ENCODE assay signal across 15 mouse cellular contexts in the genomic region with DNA sequence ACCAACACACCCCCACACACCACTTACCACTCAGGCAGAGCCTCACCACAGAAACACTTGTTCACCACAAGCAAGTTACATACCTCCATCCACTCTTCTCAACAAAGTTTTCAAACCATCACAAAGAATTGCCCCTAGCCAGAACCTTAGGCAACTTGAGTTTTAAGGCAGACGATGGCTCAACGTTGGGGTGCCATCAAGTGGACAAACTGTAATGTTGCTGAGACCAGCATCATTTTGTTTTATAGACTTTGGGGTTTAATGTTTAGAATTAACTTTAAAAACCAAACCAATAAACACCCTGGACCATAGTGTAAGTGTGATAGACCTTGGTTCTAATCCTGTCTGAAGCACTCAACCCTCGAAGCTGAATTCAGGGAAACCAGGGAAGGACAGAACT. TPM values are rescaled to one million over a fixed set of nuclear protein-coding genes. Genes with fewer than 3 reads are reported as not detected.
DNase-seq lines count a peak whose midpoint lies in the region; ATAC-seq and TF ChIP-seq lines count a peak whose summit lies in the region.
"Had no signal": no experiment of that assay in that cellular context is flagged by ENCODE, and none has a peak within 500 bp of the region (broad histone marks: within the 10 kb centered on the region; RNA-seq: fewer than 3 reads in every experiment).

No protein-coding gene starts in this region.

- no peak overlapping the region for H3K27ac ChIP-seq in heart, postnatal 0 days (ENCODE audit: low read depth)
- no peak overlapping the region for H3K27ac ChIP-seq in liver, postnatal 0 days (ENCODE audit: low read depth)
- no peak overlapping the region for H3K27ac ChIP-seq in cortical plate, adult 2 months (ENCODE audit: insufficient read depth, low read length)
- H3K27ac ChIP-seq: forebrain, embryonic 10.5 days; limb, embryonic 15.5 days had no signal

- no peak overlapping the region for H3K4me3 ChIP-seq in heart, postnatal 0 days (ENCODE audit: low read depth, low read length)
- H3K4me3 ChIP-seq in liver, postnatal 0 days (ENCODE audit: low read depth, low read length): no peak overlapping the region
- no peak overlapping the region for H3K4me3 ChIP-seq in cortical plate, adult 2 months (ENCODE audit: insufficient read depth, low read length)
- H3K4me3 ChIP-seq: forebrain, embryonic 10.5 days; limb, embryonic 15.5 days; myocyte had no signal

- no peak for DNase-seq in heart, postnatal 0 days (ENCODE audit: low spot score)
- no peak for DNase-seq in heart, postnatal 4 days
- DNase-seq in liver, postnatal 0 days: no peak
- DNase-seq in liver (no peak), ES-CJ7 (ENCODE audit: low read depth, low spot score) (peak; percentile 10)
- no peak for DNase-seq in adrenal gland, adult 8-10 months
- DNase-seq: cerebellum, postnatal 36 days; heart, postnatal 14 days; kidney, adult 9 months had no signal

- TF ChIP-seq EP300 in heart, postnatal 0 days (IDR thresholded peaks at IDR 0.05; ENCODE audit: low read depth): no peak
- TF ChIP-seq EP300 in liver, postnatal 0 days (IDR thresholded peaks at IDR 0.05; ENCODE audit: low read depth): no peak

- peak; percentile 42 for TF ChIP-seq CTCF in heart, postnatal 0 days (IDR thresholded peaks at IDR 0.05; ENCODE audit: low read depth)
- peak; percentile 39 for TF ChIP-seq CTCF in liver, postnatal 0 days (IDR thresholded peaks at IDR 0.05; ENCODE audit: low read depth)
- peak; percentile 35; the same call in 1 of the 2 replicates for TF ChIP-seq CTCF in cortical plate, adult 2 months (IDR thresholded peaks at IDR 0.05; ENCODE audit: extremely low read depth, insufficient read depth, low read length)

- no peak for TF ChIP-seq POLR2A in cortical plate, adult 2 months (IDR thresholded peaks at IDR 0.05; ENCODE audit: extremely low read depth, insufficient read depth, low read length)

- WGBS in heart, postnatal 0 days: 73% methylated on average over 3 of the region's 3 CpGs
- 67% methylated on average over 3 of the region's 3 CpGs for WGBS in liver, postnatal 0 days (ENCODE audit: insufficient replicate concordance)

- H3K27me3 ChIP-seq in heart, postnatal 0 days (ENCODE audit: control insufficient read depth, insufficient read depth, low read length): no peaks in the 10 kb centered on the region
- H3K27me3 ChIP-seq in liver, postnatal 0 days (ENCODE audit: insufficient read depth, low read length): no peaks in the 10 kb centered on the region
- H3K27me3 ChIP-seq: limb, embryonic 15.5 days had no signal

- H3K4me2 ChIP-seq in heart, postnatal 0 days (ENCODE audit: low read depth, low read length): no peak overlapping the region
- H3K4me2 ChIP-seq in liver, postnatal 0 days (ENCODE audit: low read depth, low read length): no peak overlapping the region
- H3K4me2 ChIP-seq: limb, embryonic 15.5 days had no signal

- H3K4me1 ChIP-seq in heart, postnatal 0 days (ENCODE audit: control insufficient read depth, insufficient read depth): no peaks in the 10 kb centered on the region
- no peaks in the 10 kb centered on the region for H3K4me1 ChIP-seq in liver, postnatal 0 days (ENCODE audit: insufficient read depth)
- no peaks in the 10 kb centered on the region for H3K4me1 ChIP-seq in cortical plate, adult 2 months (ENCODE audit: control insufficient read depth, insufficient read depth, low read length)
- H3K4me1 ChIP-seq: forebrain, embryonic 10.5 days; limb, embryonic 15.5 days had no signal

- no peak overlapping the region for H3K9ac ChIP-seq in heart, postnatal 0 days (replicated peaks; ENCODE audit: low read depth, low read length)
- no peak overlapping the region for H3K9ac ChIP-seq in liver, postnatal 0 days (replicated peaks)
- H3K9ac ChIP-seq: limb, embryonic 15.5 days had no signal

- ATAC-seq in heart, postnatal 0 days (ENCODE audit: insufficient read depth, low read depth): no peak
- no peak for ATAC-seq in liver, postnatal 0 days
- no peak for ATAC-seq in granulocyte monocyte progenitor cell, adult 5-6 weeks (replicated peaks; ENCODE audit: poor library complexity, severe bottlenecking)
- ATAC-seq: hindbrain, embryonic 16.5 days had no signal

- no peaks in the 10 kb centered on the region; the same call in 1 of the 2 replicates for H3K9me3 ChIP-seq in heart, postnatal 0 days (replicated peaks; ENCODE audit: control insufficient read depth, low read length)
- H3K9me3 ChIP-seq in liver, postnatal 0 days (ENCODE audit: low read length): no peaks in the 10 kb centered on the region
- H3K9me3 ChIP-seq: forebrain, embryonic 10.5 days; limb, embryonic 15.5 days had no signal

- H3K36me3 ChIP-seq in heart, postnatal 0 days (replicated peaks; ENCODE audit: control insufficient read depth, insufficient read depth, low read length): peaks cover 11% of the 10 kb centered on the region
- H3K36me3 ChIP-seq in liver, postnatal 0 days (replicated peaks; ENCODE audit: insufficient read depth, low read length): peaks cover 20% of the 10 kb centered on the region
- H3K36me3 ChIP-seq: forebrain, embryonic 10.5 days had no signal

RNA-seq across cellular contexts. Expression of a gene that starts 19.4 kb away (rescaled TPM):
- 3.8 and 6.5 TPM in 2 replicates for total RNA-seq in heart, postnatal 0 days (2014; rRNA removed; ENCODE audit: low replicate concordance)
- polyA plus RNA-seq in heart, postnatal 0 days (2015; fragmentation: Nextera tagmentation; extraction: Ambion mirVana): 3.5 and 4.3 TPM in 2 replicates
- 1 to 10 TPM; 7.4 to 7.9 TPM for total RNA-seq in heart, postnatal 4 days (2021)
- 176 and 215 TPM in 2 replicates for polyA plus RNA-seq in liver, postnatal 0 days (2015; fragmentation: Nextera tagmentation; extraction: Ambion mirVana)
- 2.9 and 3.3 TPM in 2 replicates for polyA plus RNA-seq in cortical plate, adult 2 months (2012; rRNA removed)
- 1.8 and 5.1 TPM in 2 replicates for total RNA-seq in granulocyte monocyte progenitor cell, adult 5-6 weeks (2014; fragmentation: Nextera tagmentation)
- 2.2 and 2.8 TPM in 2 replicates for total RNA-seq in granulocyte monocyte progenitor cell, adult 5-6 weeks (2017)
- 10 to 100 TPM; 10.1 to 28.7 (median 22.6) TPM for total RNA-seq in adrenal gland, adult 8-10 months (2022)

RNA-seq across cellular contexts. Expression of a gene that starts 25.9 kb away (rescaled TPM):
- total RNA-seq in heart, postnatal 0 days (2014; rRNA removed; ENCODE audit: low replicate concordance): 1.0 and 1.4 TPM in 2 replicates
- 0.33 and 0.36 TPM in 2 replicates for polyA plus RNA-seq in heart, postnatal 0 days (2015; fragmentation: Nextera tagmentation; extraction: Ambion mirVana)
- 1 to 10 TPM; 1.1 to 1.4 TPM for total RNA-seq in heart, postnatal 4 days (2021)
- 0.97 and 1.2 TPM in 2 replicates for polyA plus RNA-seq in liver, postnatal 0 days (2015; fragmentation: Nextera tagmentation; extraction: Ambion mirVana)
- 8.1 and 8.3 TPM in 2 replicates for polyA plus RNA-seq in cortical plate, adult 2 months (2012; rRNA removed)
- 0.64 TPM in 1 of 2 replicates, not detected in the other for total RNA-seq in granulocyte monocyte progenitor cell, adult 5-6 weeks (2014; fragmentation: Nextera tagmentation)
- total RNA-seq in granulocyte monocyte progenitor cell, adult 5-6 weeks (2017): 0.22 TPM in 1 of 2 replicates, not detected in the other
- 1 to 10 TPM; 1.2 to 1.9 (median 1.4) TPM for total RNA-seq in adrenal gland, adult 8-10 months (2022)
